Mouse (Mus musculus) erythroblast, embryonic 14.5 days (primary cell): ENCODE measurements around the gene Syt17.

Source experiments
- GATA1 ChIP-seq: IDR thresholded peaks from 2 replicates; pipeline ENCODE4 v1.6.1; 2012; ENCODE audit warnings: low read length, inconsistent platforms, mixed read lengths
- TAL1 ChIP-seq: IDR thresholded peaks from 3 replicates; pipeline ENCODE4 v1.6.1; 2012; ENCODE audit warnings: low read length, inconsistent platforms, mixed read lengths

GRCm38 (mm10) chr7:118363587-118364233, 84.3 kb downstream of the Syt17 start:
- TF ChIP-seq GATA1 (no peak), TAL1 (no peak)
